Mouse (Mus musculus) mammary gland, adult 2 months (tissue): ENCODE measurements around the gene Ssxb10. TPM values are rescaled to one million over a fixed set of nuclear protein-coding genes. Genes with fewer than 3 reads are reported as not detected.

ENCODE experiments used
- polyA plus RNA-seq: library from polyadenylated mRNA; depleted of rRNA; stranded (reverse); fragments of >200 nt; gene quantifications from 2 replicates; pipeline ENCODE4 v1.2.3, GENCODE M21; 2012; ENCODE audit warnings: low replicate concordance; rRNA removed

Ssxb10 gene
- polyA plus RNA-seq: not detected in 2 replicates

GRCm38 (mm10) chrX:8327124-8327523, at the start of gene Ssxb10:
TSS of gene Ssxb10 (plus strand) at chrX:8327424.

GRCm38 (mm10) chrX:8366678-8367077, 39.5 kb downstream of the Ssxb10 start, which contains the start of gene Ssxb9:
TSS of gene Ssxb9 (plus strand) at chrX:8366978.

Other genes with a start within 250 kb of the Ssxb10 start
- 17.7 and 40.1 TPM in 2 replicates for gene Was, start 236.9 kb upstream of the Ssxb10 start, polyA plus RNA-seq
- gene Wdr13, start 194.5 kb upstream of the Ssxb10 start, polyA plus RNA-seq: 84.1 and 145 TPM in 2 replicates
- 59.0 and 77.2 TPM in 2 replicates for gene Rbm3, start 181.5 kb upstream of the Ssxb10 start, polyA plus RNA-seq
- 17.8 and 27.4 TPM in 2 replicates for gene Tbc1d25, start 151.2 kb upstream of the Ssxb10 start, polyA plus RNA-seq
- gene Ebp, start 133.9 kb upstream of the Ssxb10 start, polyA plus RNA-seq: 101 and 104 TPM in 2 replicates
- 39.5 and 42.5 TPM in 2 replicates for gene Porcn, start 120.9 kb upstream of the Ssxb10 start, polyA plus RNA-seq
- gene Ftsj1, start 75.0 kb upstream of the Ssxb10 start, polyA plus RNA-seq: 28.8 and 40.2 TPM in 2 replicates
- 0.11 and 0.23 TPM in 2 replicates for gene Slc38a5, start 56.3 kb upstream of the Ssxb10 start, polyA plus RNA-seq
- not detected in 2 replicates for gene Ssxb9, start 39.6 kb downstream of the Ssxb10 start, polyA plus RNA-seq
- not detected in 2 replicates for gene Ssxb1, start 85.9 kb downstream of the Ssxb10 start, polyA plus RNA-seq
- gene Ssxb2, start 134.3 kb downstream of the Ssxb10 start, polyA plus RNA-seq: not detected in 2 replicates
- not detected in 2 replicates for gene Gm14459, start 197.5 kb downstream of the Ssxb10 start, polyA plus RNA-seq
- not detected in 2 replicates for gene Ssxb6, start 220.8 kb downstream of the Ssxb10 start, polyA plus RNA-seq